Mouse (Mus musculus): ENCODE results near the gene Ndufa8. TPM values are rescaled to one million over a fixed set of nuclear protein-coding genes. Genes with fewer than 3 reads are reported as not detected.

Ndufa8 gene
- polyA plus RNA-seq, 1 experiment from 2014 or later: 383 TPM

GRCm38 (mm10) chr2:36090853-36091741 is 41.9 kb upstream of the Ndufa8 start:
- Histone ChIP-seq H3K9ac (ENCODE audit: low read depth, low read length) (0 out of 2 replicates have a peak overlapping the region, but pooled peaks have one; percentile 31), H3K27me3 (ENCODE audit: insufficient read depth, low read length) (peaks cover 62% of the 10 kb centered on the region)

GRCm38 (mm10) chr2:36089190-36089589 is 40.0 kb upstream of the Ndufa8 start:
- Histone ChIP-seq H3K9me3 (replicated peaks; ENCODE audit: low read length) (no peaks in the 10 kb centered on the region), H3K9ac (ENCODE audit: low read depth, low read length) (no peak overlapping the region), H3K4me2 (ENCODE audit: low read length) (no peak overlapping the region), H3K4me1 (replicated peaks; ENCODE audit: insufficient read depth, low read length) (peaks cover 11% of the 10 kb centered on the region; the same call in 1 of the 2 replicates), H3K4me3 (replicated peaks; ENCODE audit: low read depth, low read length) (no peak overlapping the region), H3K36me3 (ENCODE audit: insufficient read depth, low read length) (no peaks in the 10 kb centered on the region), H3K27me3 (ENCODE audit: insufficient read depth, low read length) (peaks cover 44% of the 10 kb centered on the region), H3K27ac (no peak overlapping the region)
- ATAC-seq (replicated peaks; ENCODE audit: low FRiP score, low read depth) (no peak), DNase-seq (ENCODE audit: low spot score) (no peak)
- no peak for TF ChIP-seq CTCF (IDR thresholded peaks at IDR 0.05; ENCODE audit: low read depth)
- WGBS: 73% methylated on average over 3 of the region's 3 CpGs

More at GRCm38 (mm10) chr2:36090853-36091741, 41.9 kb upstream of the Ndufa8 start:
- no peaks in the 10 kb centered on the region for H3K36me3 ChIP-seq (ENCODE audit: insufficient read depth, low read length)
- no peaks in the 10 kb centered on the region for H3K9me3 ChIP-seq (replicated peaks; ENCODE audit: low read length)
- TF ChIP-seq CTCF (IDR thresholded peaks at IDR 0.05; ENCODE audit: low read depth): no peak
- peaks cover 11% of the 10 kb centered on the region; the same call in 1 of the 2 replicates for H3K4me1 ChIP-seq (replicated peaks; ENCODE audit: insufficient read depth, low read length)
- H3K4me2 ChIP-seq (ENCODE audit: low read length): peak overlapping the region; percentile 74
- no peak overlapping the region for H3K27ac ChIP-seq
- peak overlapping the region; percentile 40 for H3K4me3 ChIP-seq (replicated peaks; ENCODE audit: low read depth, low read length)
- peak; percentile 54 for DNase-seq (ENCODE audit: low spot score)
- ATAC-seq (replicated peaks; ENCODE audit: low FRiP score, low read depth): peak; percentile 74
- WGBS: 11% methylated on average over 70 of the region's 70 CpGs

DNA sequence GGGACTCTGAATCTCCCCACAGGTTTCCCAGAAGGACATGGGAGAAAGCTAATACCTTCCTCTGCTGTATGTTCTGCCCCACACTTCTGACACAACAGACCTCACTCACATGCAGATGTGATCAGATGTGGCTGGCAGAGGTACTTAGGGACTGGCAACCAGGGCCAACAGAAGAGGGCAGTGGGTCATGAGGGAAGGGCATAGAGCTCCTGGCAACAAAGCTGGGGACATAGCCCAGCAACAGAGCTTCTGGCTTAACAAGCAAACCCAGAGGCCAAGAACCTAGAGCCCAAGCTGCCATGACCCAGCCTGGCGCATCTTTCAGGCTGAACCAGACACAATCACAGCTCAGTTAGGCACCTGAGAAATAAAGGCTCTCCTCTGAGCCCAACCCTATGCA is 35.8 kb upstream of the Ndufa8 start:
- Histone ChIP-seq H3K4me2 (ENCODE audit: low read length) (no peak overlapping the region), H3K27ac (no peak overlapping the region), H3K9ac (ENCODE audit: low read depth, low read length) (no peak overlapping the region), H3K27me3 (ENCODE audit: insufficient read depth, low read length) (peaks cover 11% of the 10 kb centered on the region), H3K9me3 (replicated peaks; ENCODE audit: low read length) (no peaks in the 10 kb centered on the region), H3K4me1 (replicated peaks; ENCODE audit: insufficient read depth, low read length) (no peaks in the 10 kb centered on the region), H3K36me3 (ENCODE audit: insufficient read depth, low read length) (no peaks in the 10 kb centered on the region), H3K4me3 (replicated peaks; ENCODE audit: low read depth, low read length) (no peak overlapping the region)
- 93% methylated on average over 1 of the region's 1 CpGs for WGBS
- TF ChIP-seq CTCF (IDR thresholded peaks at IDR 0.05; ENCODE audit: low read depth): no peak
- ATAC-seq (replicated peaks; ENCODE audit: low FRiP score, low read depth) (no peak), DNase-seq (ENCODE audit: low spot score) (no peak)

DNA sequence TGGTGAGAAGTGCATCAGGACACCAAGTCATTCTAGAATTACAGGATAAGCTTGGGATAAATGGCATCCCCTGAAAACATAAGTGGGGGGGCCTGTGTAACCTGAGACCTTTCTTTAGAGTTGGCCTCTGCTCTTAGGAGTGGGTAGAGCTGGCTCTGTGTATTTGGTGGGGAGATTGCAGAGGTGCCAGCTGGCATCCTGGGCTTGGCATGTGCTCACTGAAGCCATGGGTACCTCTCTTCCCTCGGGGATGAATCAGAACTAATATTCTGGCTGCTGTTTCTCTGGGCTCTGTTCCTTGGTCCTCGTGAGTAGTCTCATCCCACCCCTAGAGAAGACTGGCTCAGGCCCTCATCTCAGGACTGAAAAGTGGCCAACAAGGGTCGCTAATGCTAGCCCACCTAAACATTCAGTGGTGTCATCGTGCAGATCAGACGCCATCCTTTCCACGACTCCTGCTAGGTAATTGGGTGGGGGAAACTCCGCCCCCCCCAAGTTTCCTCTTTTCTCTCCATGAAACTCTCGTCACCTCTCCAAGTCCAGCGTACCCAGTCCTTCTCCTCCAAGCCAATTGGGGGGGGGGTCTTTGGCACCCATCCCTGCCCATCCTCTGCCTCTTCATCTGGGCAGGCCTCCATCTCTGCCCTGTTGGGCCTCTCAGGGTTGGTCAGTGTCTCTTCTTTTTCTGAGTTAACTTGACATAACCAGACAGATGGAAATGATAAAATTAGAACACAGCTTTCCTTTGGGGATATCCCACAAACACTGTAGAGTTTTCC is 33.8 kb upstream of the Ndufa8 start:
- no peak for TF ChIP-seq CTCF (IDR thresholded peaks at IDR 0.05; ENCODE audit: low read depth)
- Histone ChIP-seq H3K9ac (ENCODE audit: low read depth, low read length) (no peak overlapping the region), H3K9me3 (replicated peaks; ENCODE audit: low read length) (no peaks in the 10 kb centered on the region), H3K4me3 (replicated peaks; ENCODE audit: low read depth, low read length) (no peak overlapping the region), H3K36me3 (ENCODE audit: insufficient read depth, low read length) (no peaks in the 10 kb centered on the region), H3K27ac (no peak overlapping the region), H3K4me1 (replicated peaks; ENCODE audit: insufficient read depth, low read length) (no peaks in the 10 kb centered on the region), H3K27me3 (ENCODE audit: insufficient read depth, low read length) (no peaks in the 10 kb centered on the region), H3K4me2 (ENCODE audit: low read length) (no peak overlapping the region)
- ATAC-seq (replicated peaks; ENCODE audit: low FRiP score, low read depth) (no peak), DNase-seq (ENCODE audit: low spot score) (no peak)
- 85% methylated on average over 9 of the region's 9 CpGs for WGBS

GRCm38 (mm10) chr2:36081446-36081845 is 32.2 kb upstream of the Ndufa8 start:
- TF ChIP-seq CTCF (IDR thresholded peaks at IDR 0.05; ENCODE audit: low read depth): no peak
- H3K4me1 ChIP-seq (replicated peaks; ENCODE audit: insufficient read depth, low read length): no peaks in the 10 kb centered on the region
- no peaks in the 10 kb centered on the region for H3K9me3 ChIP-seq (replicated peaks; ENCODE audit: low read length)
- DNase-seq (ENCODE audit: low spot score) (peak; percentile 83), ATAC-seq (replicated peaks; ENCODE audit: low FRiP score, low read depth) (peak; percentile 90)
- H3K27me3 ChIP-seq (ENCODE audit: insufficient read depth, low read length): no peaks in the 10 kb centered on the region
- no peak overlapping the region for H3K4me2 ChIP-seq (ENCODE audit: low read length)
- H3K36me3 ChIP-seq (ENCODE audit: insufficient read depth, low read length): no peaks in the 10 kb centered on the region
- WGBS: 13% methylated on average over 9 of the region's 9 CpGs
- H3K4me3 ChIP-seq (replicated peaks; ENCODE audit: low read depth, low read length): no peak overlapping the region
- H3K9ac ChIP-seq (ENCODE audit: low read depth, low read length): no peak overlapping the region
- no peak overlapping the region for H3K27ac ChIP-seq

- no peaks in the 10 kb centered on the region for H3K9me3 ChIP-seq (replicated peaks; ENCODE audit: low read length)
- DNase-seq (ENCODE audit: low spot score) (no peak), ATAC-seq (replicated peaks; ENCODE audit: low FRiP score, low read depth) (no peak)
- TF ChIP-seq CTCF (IDR thresholded peaks at IDR 0.05; ENCODE audit: low read depth): no peak
- no peaks in the 10 kb centered on the region for H3K4me1 ChIP-seq (replicated peaks; ENCODE audit: insufficient read depth, low read length)
- no peak overlapping the region for H3K4me3 ChIP-seq (replicated peaks; ENCODE audit: low read depth, low read length)
- H3K36me3 ChIP-seq (ENCODE audit: insufficient read depth, low read length): no peaks in the 10 kb centered on the region
- peak overlapping the region; percentile 1; the same call in 1 of the 2 replicates for H3K4me2 ChIP-seq (ENCODE audit: low read length)
- H3K27ac ChIP-seq: no peak overlapping the region
- no peaks in the 10 kb centered on the region for H3K27me3 ChIP-seq (ENCODE audit: insufficient read depth, low read length)
- no peak overlapping the region for H3K9ac ChIP-seq (ENCODE audit: low read depth, low read length)
- WGBS: 19% methylated on average over 11 of the region's 11 CpGs
Measured at GRCm38 (mm10) chr2:36077160-36077761, 28.1 kb upstream of the Ndufa8 start.
